8 mouse cellular contexts compared by ENCODE assay signal in the genomic region with DNA sequence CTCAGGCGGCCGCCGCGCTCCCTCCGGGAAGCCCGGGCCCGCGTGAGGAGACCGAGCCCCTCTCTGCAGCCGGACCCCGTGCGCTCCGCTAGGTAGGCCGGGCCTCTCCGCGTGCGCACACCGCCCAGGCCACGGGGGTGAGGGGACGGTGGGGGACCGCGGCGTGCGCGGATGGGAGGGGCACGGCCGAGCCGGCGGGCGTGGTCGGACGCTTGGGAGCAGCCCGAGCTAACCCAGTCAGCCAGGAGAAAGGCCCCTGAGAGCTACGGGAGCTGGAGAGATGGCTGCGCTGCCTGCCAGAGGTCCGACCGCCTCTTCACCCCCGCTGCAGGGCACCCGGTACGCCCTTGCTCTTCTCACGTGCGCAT. TPM values are rescaled to one million over a fixed set of nuclear protein-coding genes. Genes with fewer than 3 reads are reported as not detected.
DNase-seq lines count a peak whose midpoint lies in the region; ATAC-seq and TF ChIP-seq lines count a peak whose summit lies in the region.

No protein-coding gene starts in this region.

- H3K36me3 ChIP-seq in heart, adult 2 months (ENCODE audit: control insufficient read depth, insufficient read depth, low read length), result no peaks in the 10 kb centered on the region
- H3K36me3 ChIP-seq in E14TG2a.4 (ENCODE audit: insufficient read depth, low read length), result peaks cover 39% of the 10 kb centered on the region
- H3K36me3 ChIP-seq in hindbrain, embryonic 11.5 days (ENCODE audit: control insufficient read depth, insufficient read depth, low read length), result no peaks in the 10 kb centered on the region
- H3K36me3 ChIP-seq in liver, embryonic 13.5 days, result peaks cover 42% of the 10 kb centered on the region
- H3K36me3 ChIP-seq in neural tube, embryonic 14.5 days (ENCODE audit: control insufficient read depth, insufficient read depth, low read length), result peaks cover 23% of the 10 kb centered on the region

- peak overlapping the region; percentile 82 for H3K27ac ChIP-seq in heart, adult 2 months
- peak overlapping the region; percentile 79 for H3K27ac ChIP-seq in hindbrain, embryonic 11.5 days (ENCODE audit: low read depth, low read length)
- H3K27ac ChIP-seq in liver, embryonic 13.5 days, result peak overlapping the region; percentile 99
- peak overlapping the region; percentile 81 for H3K27ac ChIP-seq in neural tube, embryonic 14.5 days (ENCODE audit: low read depth, low read length)

- H3K79me2 ChIP-seq in heart, adult 2 months (replicated peaks; ENCODE audit: control insufficient read depth, insufficient read depth, low read length), result 0 out of 2 replicates have a peak, but pooled peaks cover 1% of the 10 kb centered on the region

- intact Hi-C loops in heart, adult 2 months (cut with DNase I), result loop anchor here (1.0 kb wide), 1 partner anchor 22 kb away; no protein-coding TSS in a partner anchor

- under 1% methylated on average over 42 of the region's 42 CpGs for WGBS in heart, adult 2 months
- 1% methylated on average over 33 of the region's 42 CpGs for WGBS in hindbrain, embryonic 11.5 days
- under 1% methylated on average over 39 of the region's 42 CpGs for WGBS in liver, embryonic 13.5 days (ENCODE audit: insufficient replicate concordance)
- WGBS in neural tube, embryonic 14.5 days, result 0% methylated on average over 42 of the region's 42 CpGs

- TF ChIP-seq CTCF in heart, adult 2 months (IDR thresholded peaks at IDR 0.05), result no peak
- no peak for TF ChIP-seq CTCF in E14TG2a.4 (conservative IDR thresholded peaks at IDR 0.05; ENCODE audit: low read length)

- ATAC-seq in hindbrain, embryonic 11.5 days (ENCODE audit: low FRiP score), result peak; percentile 91
- peak; percentile 93 for ATAC-seq in liver, embryonic 13.5 days (ENCODE audit: low read depth)
- ATAC-seq in neural tube, embryonic 14.5 days (ENCODE audit: low read depth), result peak; percentile 87

- DNase-seq in heart, adult 2 months, result no peak
- no peak for DNase-seq in heart, adult 8-10 months (ENCODE audit: low spot score)
- DNase-seq in embryo, embryonic 11.5 days (ENCODE audit: low read depth, low spot score), result peak; percentile 53
- DNase-seq in hindbrain, embryonic 11.5 days (ENCODE audit: low spot score), result no peak
- DNase-seq in liver, embryonic 13.5 days, result peak; percentile 83
- DNase-seq in layer of hippocampus, adult 11-12 months (ENCODE audit: low spot score), result no peak

- peak overlapping the region; percentile 82 for H3K4me2 ChIP-seq in hindbrain, embryonic 11.5 days (replicated peaks; ENCODE audit: low read depth, low read length)
- H3K4me2 ChIP-seq in liver, embryonic 13.5 days, result peak overlapping the region; percentile 91
- H3K4me2 ChIP-seq in neural tube, embryonic 14.5 days (ENCODE audit: low read depth, low read length), result peak overlapping the region; percentile 93

- H3K27me3 ChIP-seq in heart, adult 2 months (ENCODE audit: control insufficient read depth, insufficient read depth, low read length), result no peaks in the 10 kb centered on the region
- no peaks in the 10 kb centered on the region for H3K27me3 ChIP-seq in E14TG2a.4 (ENCODE audit: insufficient read depth, low read length)
- H3K27me3 ChIP-seq in hindbrain, embryonic 11.5 days (ENCODE audit: control insufficient read depth, insufficient read depth, low read length), result no peaks in the 10 kb centered on the region
- no peaks in the 10 kb centered on the region for H3K27me3 ChIP-seq in liver, embryonic 13.5 days
- no peaks in the 10 kb centered on the region; the same call in 1 of the 2 replicates for H3K27me3 ChIP-seq in neural tube, embryonic 14.5 days (ENCODE audit: control insufficient read depth, insufficient read depth, low read length)

- H3K4me3 ChIP-seq in heart, adult 2 months, result peak overlapping the region; percentile 76
- peak overlapping the region; percentile 90 for H3K4me3 ChIP-seq in E14TG2a.4 (replicated peaks; ENCODE audit: low read length)
- peak overlapping the region; percentile 93 for H3K4me3 ChIP-seq in hindbrain, embryonic 11.5 days (ENCODE audit: low read depth, low read length)
- peak overlapping the region; percentile 94 for H3K4me3 ChIP-seq in liver, embryonic 13.5 days (replicated peaks)
- H3K4me3 ChIP-seq in neural tube, embryonic 14.5 days (ENCODE audit: low read depth, low read length), result peak overlapping the region; percentile 88

- H3K9me3 ChIP-seq in E14TG2a.4 (ENCODE audit: low read length), result no peaks in the 10 kb centered on the region
- no peaks in the 10 kb centered on the region for H3K9me3 ChIP-seq in hindbrain, embryonic 11.5 days (ENCODE audit: control insufficient read depth, low read length)
- no peaks in the 10 kb centered on the region for H3K9me3 ChIP-seq in liver, embryonic 13.5 days (replicated peaks)
- H3K9me3 ChIP-seq in neural tube, embryonic 14.5 days (ENCODE audit: control insufficient read depth, low read length), result no peaks in the 10 kb centered on the region

- TF ChIP-seq POLR2A in heart, adult 2 months (IDR thresholded peaks at IDR 0.05; ENCODE audit: insufficient read depth, low read depth, low read length), result no peak

- H3K9ac ChIP-seq in heart, adult 2 months (ENCODE audit: low read depth, low read length), result peak overlapping the region; percentile 84
- peak overlapping the region; percentile 72 for H3K9ac ChIP-seq in hindbrain, embryonic 11.5 days (ENCODE audit: low read depth, low read length)
- peak overlapping the region; percentile 95 for H3K9ac ChIP-seq in liver, embryonic 13.5 days
- peak overlapping the region; percentile 94 for H3K9ac ChIP-seq in neural tube, embryonic 14.5 days (replicated peaks; ENCODE audit: low read depth, low read length)

- no peak for TF ChIP-seq EP300 in heart, adult 2 months (IDR thresholded peaks at IDR 0.05; ENCODE audit: insufficient read depth, low read depth, low read length)

- peaks cover 8% of the 10 kb centered on the region for H3K4me1 ChIP-seq in heart, adult 2 months (ENCODE audit: control insufficient read depth, insufficient read depth, low read length)
- peaks cover 47% of the 10 kb centered on the region for H3K4me1 ChIP-seq in E14TG2a.4 (replicated peaks; ENCODE audit: low read depth, low read length)
- H3K4me1 ChIP-seq in hindbrain, embryonic 11.5 days (replicated peaks; ENCODE audit: control insufficient read depth, insufficient read depth, low read length), result peaks cover 7% of the 10 kb centered on the region
- peaks cover 36% of the 10 kb centered on the region for H3K4me1 ChIP-seq in liver, embryonic 13.5 days (replicated peaks)
- H3K4me1 ChIP-seq in neural tube, embryonic 14.5 days (ENCODE audit: control insufficient read depth, insufficient read depth, low read length), result peaks cover 8% of the 10 kb centered on the region

RNA-seq across cellular contexts. Expression of a gene that starts 0.4 kb away (rescaled TPM):
- 10 to 100 TPM; 22.8 to 23.0 TPM for total RNA-seq in heart, adult 2 months (2021)
- polyA plus RNA-seq in heart, adult 2 months (2012; rRNA removed), result 27.8 and 44.8 TPM in 2 replicates
- 10 to 100 TPM; 20.2 to 24.8 (median 23.0) TPM for total RNA-seq in heart, adult 8-10 months (2022)
- 134 TPM in 2 replicates for polyA plus RNA-seq in hindbrain, embryonic 11.5 days (2014; fragmentation: Nextera tagmentation; extraction: Ambion mirVana)
- polyA plus RNA-seq in liver, embryonic 13.5 days (2015; fragmentation: Nextera tagmentation; extraction: Ambion mirVana), result 94.5 and 96.8 TPM in 2 replicates
- 108 and 118 TPM in 2 replicates for polyA plus RNA-seq in neural tube, embryonic 14.5 days (2014; fragmentation: Nextera tagmentation; extraction: Ambion mirVana)

RNA-seq across cellular contexts. Expression of a gene that starts 20.0 kb away (rescaled TPM):
- 100 to 1,000 TPM; 173 to 203 TPM for total RNA-seq in heart, adult 2 months (2021)
- polyA plus RNA-seq in heart, adult 2 months (2012; rRNA removed), result 342 and 529 TPM in 2 replicates
- total RNA-seq in heart, adult 8-10 months (2022), result 100 to 1,000 TPM; 143 to 197 (median 166) TPM
- 57.0 and 63.3 TPM in 2 replicates for polyA plus RNA-seq in hindbrain, embryonic 11.5 days (2014; fragmentation: Nextera tagmentation; extraction: Ambion mirVana)
- polyA plus RNA-seq in liver, embryonic 13.5 days (2015; fragmentation: Nextera tagmentation; extraction: Ambion mirVana), result 260 and 311 TPM in 2 replicates
- 11.9 and 13.3 TPM in 2 replicates for polyA plus RNA-seq in neural tube, embryonic 14.5 days (2014; fragmentation: Nextera tagmentation; extraction: Ambion mirVana)

RNA-seq across cellular contexts. Expression of a gene that starts 22.8 kb away (rescaled TPM):
- total RNA-seq in heart, adult 2 months (2021), result not detected
- 0.14 TPM in 1 of 2 replicates, not detected in the other for polyA plus RNA-seq in heart, adult 2 months (2012; rRNA removed)
- not detected for total RNA-seq in heart, adult 8-10 months (2022)
- 0.71 and 0.74 TPM in 2 replicates for polyA plus RNA-seq in hindbrain, embryonic 11.5 days (2014; fragmentation: Nextera tagmentation; extraction: Ambion mirVana)
- 0.08 TPM in 1 of 2 replicates, not detected in the other for polyA plus RNA-seq in liver, embryonic 13.5 days (2015; fragmentation: Nextera tagmentation; extraction: Ambion mirVana)
- polyA plus RNA-seq in neural tube, embryonic 14.5 days (2014; fragmentation: Nextera tagmentation; extraction: Ambion mirVana), result 0.09 and 0.45 TPM in 2 replicates

Comparison
In these comparisons a context has a peak if more than half of its experiments do, and no peak if none do; other contexts are left out.
1. DNase-seq: peak in embryo, embryonic 11.5 days (single experiment) and liver, embryonic 13.5 days (single experiment); none in heart, adult 2 months (0 of 2), heart, adult 8-10 months (single experiment), hindbrain, embryonic 11.5 days (single experiment) and layer of hippocampus, adult 11-12 months (single experiment).
2. Peak in every context shown above with its lines, with median percentiles within 50 percentile points of each other: H3K27ac ChIP-seq, H3K4me3 ChIP-seq, H3K9ac ChIP-seq, ATAC-seq and H3K4me2 ChIP-seq.